Mouse (Mus musculus) T-helper 2 cell (primary cell): Measurements from ENCODE around the gene Cntrob.

Source experiments
- in situ Hi-C: fragments of 300-600 bp; cut with MboI, MseI; formaldehyde crosslinking; loops from one replicate; pipeline ENCODE4 v1.15.1; 2025; ENCODE audit warnings: high pct_unique_total_duplicates

Cntrob gene

DNA sequence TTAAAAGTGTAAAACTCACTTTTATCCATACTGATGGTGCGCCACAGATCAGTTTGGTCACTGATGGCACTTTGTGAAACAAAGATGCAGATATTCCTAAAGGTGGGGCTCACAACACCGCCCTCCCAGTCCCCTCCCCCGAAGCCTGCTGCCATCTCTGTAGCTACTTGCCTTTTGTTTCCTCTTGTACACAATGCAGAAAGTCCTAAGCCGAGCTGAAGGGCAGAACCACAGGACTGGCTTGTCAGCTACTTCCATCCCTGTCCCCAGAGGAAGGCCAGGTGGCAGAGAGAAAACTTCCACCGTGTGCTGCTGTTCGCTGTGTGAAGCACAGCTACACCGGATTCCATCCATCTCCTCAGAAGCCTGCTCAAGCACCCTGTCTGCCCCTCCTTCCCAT, 25.3 kb downstream of the Cntrob start:
- in situ Hi-C loops: no loop called here

DNA sequence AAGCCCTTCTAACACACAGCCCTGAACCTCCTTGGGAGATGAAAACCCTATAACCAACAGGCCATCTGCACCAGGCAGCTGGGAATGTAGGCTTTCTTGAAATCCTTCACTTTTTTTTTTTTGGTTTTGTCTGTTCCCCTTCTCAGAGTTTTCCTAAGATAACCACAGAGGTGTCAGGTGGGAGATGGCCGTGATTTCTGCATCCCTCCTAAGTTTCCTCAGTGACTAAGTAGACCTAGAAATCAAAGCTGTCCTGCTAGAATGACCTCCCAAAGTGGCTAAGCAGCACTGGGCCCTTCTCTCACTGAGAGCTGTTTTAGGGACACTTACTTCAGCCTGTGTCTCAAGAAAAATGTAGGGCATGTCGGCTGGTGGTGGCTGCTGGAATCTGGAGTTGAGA, 25.8 kb downstream of the Cntrob start:
- in situ Hi-C loops: no loop called here

DNA sequence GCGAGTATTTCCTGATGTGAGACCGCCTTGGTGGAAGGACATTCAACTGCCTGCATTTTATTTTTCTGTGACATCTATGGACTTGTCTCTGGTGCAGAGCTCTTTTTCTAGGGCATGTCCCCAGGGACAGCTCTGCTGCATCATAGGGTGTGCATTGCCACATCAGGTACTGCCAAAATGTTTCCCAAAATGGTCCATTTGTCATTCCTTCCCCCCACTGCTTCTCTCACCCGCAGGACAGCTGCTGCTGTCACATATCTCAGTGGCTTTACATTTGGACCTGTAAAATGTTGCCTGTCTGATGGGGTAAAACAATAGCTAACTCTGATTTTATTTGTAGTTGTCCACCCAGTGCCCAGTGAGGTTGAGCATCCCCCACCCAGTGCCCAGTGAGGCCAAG, 28.3 kb downstream of the Cntrob start:
- in situ Hi-C loops: no loop called here

DNA sequence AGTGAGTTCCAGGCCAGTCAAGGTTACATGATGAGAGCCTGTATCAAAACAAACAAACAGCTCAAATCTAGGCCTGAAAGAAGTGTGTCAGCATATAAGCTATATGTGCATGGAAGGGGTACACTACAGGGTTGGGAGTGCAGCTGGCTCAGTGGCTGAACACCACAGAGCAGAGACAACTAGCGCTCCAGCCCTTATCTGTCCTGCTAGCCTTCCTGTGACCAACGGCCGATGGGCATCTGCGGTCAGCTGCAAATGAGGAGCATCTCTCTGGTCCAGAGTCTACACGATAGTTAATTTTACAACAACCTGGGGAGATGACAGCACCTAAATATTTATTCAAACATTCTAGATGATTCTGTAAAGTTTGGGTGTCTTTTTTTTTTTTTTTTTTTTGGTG, 32.5 kb downstream of the Cntrob start:
- in situ Hi-C loops: no loop called here

DNA sequence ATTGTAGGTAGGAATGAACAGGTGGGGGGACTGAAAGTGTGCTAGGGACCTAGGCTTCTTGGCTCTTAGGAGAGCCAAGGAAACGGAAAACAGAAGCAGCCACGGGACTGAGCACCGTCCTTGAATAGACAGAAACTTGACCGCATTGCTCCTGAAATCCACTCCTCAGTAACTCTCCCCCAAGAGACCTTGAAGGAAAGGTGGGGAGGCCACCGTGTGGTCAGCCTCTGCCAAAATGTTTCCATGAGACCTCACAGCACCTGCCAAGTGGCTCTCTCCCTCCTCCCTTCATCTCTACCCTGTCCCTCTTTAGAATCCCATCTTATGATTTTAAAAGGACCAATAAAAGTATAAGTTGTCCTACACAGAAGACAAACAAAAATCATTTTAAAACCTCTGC, 46.3 kb downstream of the Cntrob start:
- in situ Hi-C loops: no loop called here

DNA sequence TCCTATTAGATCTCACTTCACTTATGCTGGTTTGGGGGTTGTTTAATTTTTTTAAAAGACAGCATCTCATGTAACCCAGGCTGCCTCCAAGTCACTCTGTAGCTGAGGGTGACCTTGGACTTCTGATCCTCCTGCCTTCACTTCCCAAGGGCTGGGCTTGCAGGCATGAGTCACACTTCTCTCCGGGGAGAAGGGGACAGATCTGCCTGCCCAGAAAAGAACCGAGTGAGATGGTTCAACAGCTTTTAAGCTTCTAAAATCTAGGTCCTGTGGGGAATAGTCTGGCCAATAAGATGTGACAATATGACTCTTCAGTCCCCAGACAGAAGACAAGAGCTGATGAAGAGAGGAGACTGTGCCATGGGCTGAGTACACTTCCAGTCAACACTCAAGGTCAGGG, 47.5 kb downstream of the Cntrob start:
- in situ Hi-C loops: no loop called here

DNA sequence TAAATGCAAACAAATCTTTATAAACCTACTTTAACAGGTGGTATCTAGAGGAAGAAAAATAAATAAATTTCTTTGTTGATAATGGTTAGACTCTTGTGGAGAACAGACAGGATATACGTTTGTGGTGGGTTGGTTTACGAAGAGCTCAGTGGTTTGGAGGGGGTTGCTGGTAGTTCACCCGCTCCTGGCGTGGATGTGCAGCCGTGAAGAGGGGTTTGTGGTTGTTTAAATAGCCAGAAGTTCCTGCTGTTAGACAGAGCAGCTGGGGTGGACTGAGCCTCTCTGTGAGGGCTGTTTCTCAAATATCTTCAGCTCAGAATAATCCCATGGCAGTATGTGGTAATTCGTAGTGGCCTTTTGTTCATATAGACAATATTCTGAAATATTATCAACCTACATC, 47.9 kb downstream of the Cntrob start:
- in situ Hi-C loops: no loop called here

DNA sequence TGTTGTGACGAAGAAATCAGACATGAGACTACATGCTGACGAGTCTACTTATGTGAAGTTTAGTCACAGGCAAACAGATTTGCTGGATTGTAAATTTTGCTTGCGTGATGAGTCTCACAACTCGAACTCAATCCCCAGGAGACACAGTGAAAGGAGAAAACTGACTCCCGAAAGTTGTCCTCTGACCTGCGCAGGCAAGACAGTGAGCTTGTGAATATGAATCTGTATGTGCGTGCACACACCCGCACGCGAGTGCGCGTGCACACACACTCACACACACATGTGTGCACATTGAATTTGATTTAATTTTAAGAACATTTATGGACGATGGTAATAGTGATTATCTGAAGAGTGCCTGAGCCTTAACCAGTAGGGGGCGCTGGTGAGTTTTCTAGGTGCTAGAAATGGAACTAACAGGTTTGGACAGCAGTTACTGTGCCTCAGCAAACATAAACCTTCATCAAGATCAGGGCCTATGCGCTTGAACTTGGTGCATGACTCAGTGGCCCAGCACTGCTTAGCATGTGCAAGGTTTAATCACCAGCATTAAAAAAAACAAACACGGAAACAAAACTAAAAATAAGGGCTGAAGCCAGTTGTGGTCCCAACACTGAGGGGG, 51.3 kb downstream of the Cntrob start:
- in situ Hi-C loops: loop anchor here (25.0 kb wide), 1 partner anchor 240 kb away; no protein-coding TSS in a partner anchor

DNA sequence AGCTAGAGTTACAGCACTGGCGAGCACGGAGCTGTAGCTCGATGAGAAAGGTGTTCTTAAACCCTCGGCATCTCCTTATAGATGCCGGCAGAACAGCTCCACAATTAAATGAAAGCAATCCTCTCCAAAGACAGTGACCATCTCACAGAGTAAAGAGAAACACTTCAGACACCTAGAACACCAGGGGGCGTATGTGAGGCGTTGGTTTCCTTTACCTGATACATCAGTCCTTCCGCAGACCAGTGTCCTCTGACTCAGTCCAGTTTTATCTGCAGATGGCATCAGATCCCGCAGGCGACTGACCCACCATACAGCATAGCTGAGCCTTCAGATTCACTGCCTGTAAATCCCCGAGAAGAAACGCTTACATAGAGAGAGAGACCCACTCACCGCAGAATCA, 54.0 kb downstream of the Cntrob start:
- in situ Hi-C loops: loop anchor here (25.0 kb wide), 1 partner anchor 243 kb away; no protein-coding TSS in a partner anchor

DNA sequence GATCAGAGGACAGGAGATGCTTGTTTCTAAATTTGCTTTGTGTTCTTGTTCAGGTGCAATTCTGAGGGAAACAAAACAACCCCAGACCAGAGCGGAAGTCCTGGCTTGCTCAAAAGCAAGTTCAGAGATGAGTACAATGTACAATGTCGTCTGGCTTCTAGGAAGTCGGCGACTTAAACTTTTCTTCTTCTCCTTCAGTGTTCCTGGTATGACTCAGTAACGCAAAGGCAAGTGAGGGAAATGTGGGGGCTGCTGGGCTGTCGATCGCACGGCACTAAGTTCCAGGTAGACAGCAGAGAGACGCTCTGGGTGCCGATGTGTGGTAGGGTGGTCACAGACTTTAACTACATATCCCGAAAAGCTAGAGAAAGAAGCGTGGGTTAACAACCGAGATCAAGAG, 55.5 kb downstream of the Cntrob start:
- in situ Hi-C loops: loop anchor here (25.0 kb wide), 1 partner anchor 244 kb away; no protein-coding TSS in a partner anchor

DNA sequence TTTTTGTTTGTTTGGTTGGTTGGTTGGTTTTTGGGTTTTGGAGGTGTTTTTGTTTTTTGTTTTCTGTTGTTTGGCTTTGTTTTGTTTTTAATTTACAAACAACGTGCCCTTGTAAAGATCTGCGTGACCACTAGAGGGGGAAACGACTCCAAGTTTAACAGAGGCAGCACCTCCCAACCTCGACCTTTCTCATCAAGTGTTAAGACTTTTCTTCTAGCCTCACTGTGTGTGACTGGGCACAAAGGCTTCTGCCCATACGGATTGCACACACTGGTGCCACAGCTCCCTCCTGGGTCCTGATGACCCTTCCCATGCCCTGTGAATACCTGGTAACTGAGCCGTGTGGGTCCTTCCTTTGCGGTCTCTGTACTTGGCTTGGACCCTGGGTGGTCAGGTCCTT, 56.2 kb downstream of the Cntrob start:
- in situ Hi-C loops: loop anchor here (25.0 kb wide), 1 partner anchor 245 kb away; no protein-coding TSS in a partner anchor

DNA sequence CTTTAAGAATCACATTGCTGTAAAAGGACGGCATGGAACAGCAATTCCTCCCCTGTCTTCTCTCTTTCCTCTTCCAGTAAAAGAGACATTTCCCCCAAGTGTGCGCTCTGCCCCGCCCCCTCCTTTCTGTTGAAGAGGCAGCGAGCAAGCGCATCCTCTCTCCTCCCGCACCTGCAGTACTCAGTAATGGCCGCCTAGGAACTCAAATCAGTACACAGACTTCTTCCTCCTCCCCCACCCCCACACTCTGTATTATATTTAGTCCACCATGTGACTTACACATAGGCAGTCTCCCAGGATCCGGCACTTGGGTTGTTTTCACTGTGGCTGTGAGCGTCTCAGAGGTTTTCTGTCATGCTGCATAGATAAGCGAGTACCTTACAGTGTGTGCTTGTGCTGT, 57.3 kb downstream of the Cntrob start:
- in situ Hi-C loops: loop anchor here (25.0 kb wide), 1 partner anchor 246 kb away; no protein-coding TSS in a partner anchor

DNA sequence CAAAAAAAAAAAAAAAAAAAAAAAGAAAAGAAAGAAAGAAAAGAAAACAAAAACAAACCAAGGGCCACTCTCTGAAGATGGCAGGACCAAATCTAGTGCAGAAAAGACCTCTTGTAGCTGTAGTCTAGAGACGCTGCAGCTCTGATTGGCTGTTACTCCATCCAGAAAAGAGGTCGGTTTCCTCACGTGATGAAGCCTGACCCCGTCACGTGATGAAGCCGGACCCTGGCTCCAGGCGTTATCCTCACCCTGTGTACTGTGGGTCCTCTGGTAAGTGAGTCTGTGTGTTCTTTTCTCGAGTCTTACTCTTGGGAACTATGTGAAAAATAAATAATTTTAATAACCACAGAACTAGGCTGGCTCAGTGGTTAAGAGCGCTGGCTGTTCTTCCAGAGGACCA, 58.2 kb downstream of the Cntrob start:
- in situ Hi-C loops: loop anchor here (25.0 kb wide), 1 partner anchor 247 kb away; no protein-coding TSS in a partner anchor

DNA sequence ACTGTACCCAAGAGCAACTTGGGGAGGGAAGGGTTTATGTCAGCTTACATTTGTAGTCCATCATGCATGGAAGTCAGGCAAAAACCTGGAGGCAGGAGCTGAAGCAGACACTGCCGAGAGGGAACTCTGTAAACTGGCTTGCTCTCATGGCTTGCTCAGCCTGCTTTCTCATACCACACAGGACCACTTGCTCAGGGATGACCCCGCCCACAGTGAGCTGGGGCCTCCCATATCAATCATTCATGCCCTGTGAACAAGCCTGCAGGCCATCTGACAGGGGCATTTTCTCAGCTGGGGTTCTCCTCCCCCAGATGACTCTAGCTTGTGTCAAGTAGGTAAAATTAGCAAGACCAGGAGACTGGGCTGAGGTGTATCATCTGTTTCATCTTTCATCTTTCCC, 59.3 kb downstream of the Cntrob start:
- in situ Hi-C loops: loop anchor here (25.0 kb wide), 1 partner anchor 248 kb away; no protein-coding TSS in a partner anchor

DNA sequence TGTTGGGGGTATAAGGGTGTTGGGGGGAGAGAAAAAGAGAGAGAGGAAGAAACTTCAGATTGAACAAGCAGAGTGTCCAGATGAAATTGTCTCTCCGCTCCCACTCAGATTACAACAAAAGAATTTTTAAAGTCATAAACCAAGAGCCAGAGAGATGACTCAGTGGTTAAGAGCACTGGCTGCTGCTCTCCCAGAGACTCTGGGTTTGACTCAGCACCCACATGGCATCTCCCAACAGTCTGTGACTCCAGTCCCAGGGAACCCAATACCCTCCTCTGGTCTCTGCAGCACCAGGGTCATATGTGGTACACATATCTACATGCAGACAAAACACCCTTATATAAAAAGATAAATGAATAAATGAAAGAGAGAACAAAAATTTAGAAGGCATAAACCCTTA, 63.5 kb downstream of the Cntrob start:
- in situ Hi-C loops: loop anchor here (25.0 kb wide), 1 partner anchor 252 kb away; no protein-coding TSS in a partner anchor

DNA sequence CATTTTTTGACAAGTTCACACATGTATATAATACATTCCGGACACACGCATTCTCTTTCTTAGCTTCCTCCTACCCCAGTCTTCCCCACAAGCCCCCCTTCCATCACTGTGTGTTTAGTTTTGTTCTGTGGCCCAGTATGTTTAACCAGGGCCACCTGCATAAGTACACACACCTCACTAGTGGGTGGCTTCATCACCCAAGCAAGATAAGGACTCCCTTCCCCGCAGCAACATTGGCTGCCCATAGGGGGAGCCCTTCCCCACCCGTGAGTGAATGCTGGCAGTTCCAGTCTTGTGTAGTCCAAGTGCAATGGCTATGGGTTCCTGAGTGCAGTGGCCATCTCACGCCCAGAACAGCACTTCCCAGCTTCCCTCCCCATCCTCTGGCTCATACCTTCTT, 65.3 kb downstream of the Cntrob start:
- in situ Hi-C loops: loop anchor here (5.0 to 25.0 kb wide), 2 partner anchors 129 to 254 kb away; no protein-coding TSS in a partner anchor

DNA sequence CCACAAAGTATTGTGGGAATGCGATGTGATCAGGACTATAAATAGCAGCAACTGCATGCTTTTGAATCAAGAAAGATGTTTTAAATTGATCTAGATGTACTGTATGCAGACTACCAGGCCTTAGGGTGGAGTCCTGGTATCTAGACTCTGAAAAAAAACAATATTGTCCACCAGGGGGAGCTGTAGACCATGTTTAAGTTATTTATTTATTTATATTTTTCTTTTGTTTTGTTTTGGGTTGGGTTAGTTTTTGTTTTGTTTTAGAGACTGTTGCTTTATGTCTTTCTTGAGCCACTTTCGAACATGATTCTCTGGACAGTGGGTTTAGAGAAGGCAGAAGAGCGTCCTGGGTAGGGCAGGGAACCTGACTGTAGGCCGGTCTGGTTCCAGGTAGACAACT, 65.8 kb downstream of the Cntrob start:
- in situ Hi-C loops: loop anchor here (5.0 to 25.0 kb wide), 2 partner anchors 129 to 254 kb away; no protein-coding TSS in a partner anchor

DNA sequence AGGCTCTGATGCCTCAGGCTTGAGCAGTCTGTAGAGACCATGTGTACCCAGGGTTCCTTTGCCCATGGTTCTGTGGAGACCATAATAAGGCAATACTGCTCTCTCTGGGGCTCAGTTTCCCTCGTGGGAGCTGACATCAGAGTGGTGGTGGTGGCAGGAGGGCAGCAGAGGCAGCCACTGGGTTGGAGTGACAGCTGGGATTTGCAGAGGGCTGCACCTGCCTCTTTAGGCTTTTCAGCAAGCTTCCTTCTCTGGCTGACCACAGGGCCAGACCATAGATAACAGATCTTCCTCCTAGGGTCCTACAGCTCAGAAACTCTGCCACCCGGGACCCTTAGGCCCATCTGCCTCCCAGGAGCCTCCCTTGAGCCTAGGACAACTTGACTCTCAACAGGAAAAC, 66.5 kb downstream of the Cntrob start:
- in situ Hi-C loops: loop anchor here (5.0 to 25.0 kb wide), 2 partner anchors 130 to 255 kb away; no protein-coding TSS in a partner anchor

DNA sequence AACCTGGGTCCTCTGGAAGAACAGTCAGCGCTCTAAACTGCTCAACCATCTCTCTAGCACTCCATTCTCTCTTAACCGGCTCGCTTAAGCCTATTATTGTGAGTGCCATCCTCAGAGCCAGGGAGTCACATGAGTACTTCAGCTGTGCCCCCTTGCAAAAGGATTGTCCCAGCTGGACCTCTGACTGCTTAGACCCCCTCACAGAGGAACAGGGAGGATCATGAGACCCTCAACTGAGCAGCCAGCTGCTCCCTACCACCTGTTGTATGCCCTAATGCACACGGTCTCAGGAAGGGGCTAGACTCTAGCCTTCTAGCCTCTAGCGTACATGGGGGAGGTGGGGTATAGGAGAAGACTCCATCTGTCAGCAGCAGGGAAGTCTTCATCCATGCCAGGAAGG, 68.8 kb downstream of the Cntrob start:
- in situ Hi-C loops: loop anchor here (5.0 to 25.0 kb wide), 2 partner anchors 132 to 257 kb away; no protein-coding TSS in a partner anchor

DNA sequence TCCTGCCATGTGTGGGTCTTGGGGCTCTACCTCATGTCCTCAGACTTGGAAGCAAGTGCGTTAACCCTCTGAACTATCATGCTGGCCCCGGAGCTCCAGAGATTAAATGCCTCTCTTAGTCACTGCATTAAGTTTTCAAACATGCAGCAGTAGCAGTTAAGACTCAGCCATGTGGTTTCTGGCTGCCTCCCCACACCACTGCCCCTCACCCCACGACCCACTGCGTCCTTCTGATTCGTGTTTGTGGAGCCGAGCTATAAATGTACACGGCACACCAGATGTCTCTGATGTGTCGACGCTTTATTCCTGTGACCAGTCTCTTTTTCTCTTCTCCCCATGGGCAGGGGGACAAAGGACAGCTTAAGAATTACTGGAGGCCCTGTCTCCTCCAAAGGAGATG, 70.4 kb downstream of the Cntrob start:
- in situ Hi-C loops: loop anchor here (25.0 kb wide), 1 partner anchor 259 kb away; no protein-coding TSS in a partner anchor

DNA sequence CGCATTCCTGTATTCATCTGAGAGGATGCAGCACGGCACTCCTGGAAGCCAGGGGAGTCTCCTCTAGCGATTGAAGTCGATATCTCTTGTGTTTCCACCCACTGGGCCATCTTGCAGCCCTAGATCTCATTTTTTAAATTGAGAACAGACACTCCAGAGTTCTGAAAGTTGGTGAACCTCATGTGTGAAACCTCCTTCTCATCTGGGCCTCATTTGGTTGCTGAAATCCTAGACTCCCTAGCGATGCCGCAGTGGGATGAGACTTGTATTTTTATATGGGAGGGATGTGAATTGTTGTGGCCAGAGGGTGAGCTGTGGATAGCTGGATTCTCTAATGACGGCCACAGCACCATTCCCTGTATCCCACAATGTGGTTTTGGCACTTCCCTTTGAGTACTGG, 71.6 kb downstream of the Cntrob start:
- in situ Hi-C loops: loop anchor here (25.0 kb wide), 1 partner anchor 260 kb away; no protein-coding TSS in a partner anchor

DNA sequence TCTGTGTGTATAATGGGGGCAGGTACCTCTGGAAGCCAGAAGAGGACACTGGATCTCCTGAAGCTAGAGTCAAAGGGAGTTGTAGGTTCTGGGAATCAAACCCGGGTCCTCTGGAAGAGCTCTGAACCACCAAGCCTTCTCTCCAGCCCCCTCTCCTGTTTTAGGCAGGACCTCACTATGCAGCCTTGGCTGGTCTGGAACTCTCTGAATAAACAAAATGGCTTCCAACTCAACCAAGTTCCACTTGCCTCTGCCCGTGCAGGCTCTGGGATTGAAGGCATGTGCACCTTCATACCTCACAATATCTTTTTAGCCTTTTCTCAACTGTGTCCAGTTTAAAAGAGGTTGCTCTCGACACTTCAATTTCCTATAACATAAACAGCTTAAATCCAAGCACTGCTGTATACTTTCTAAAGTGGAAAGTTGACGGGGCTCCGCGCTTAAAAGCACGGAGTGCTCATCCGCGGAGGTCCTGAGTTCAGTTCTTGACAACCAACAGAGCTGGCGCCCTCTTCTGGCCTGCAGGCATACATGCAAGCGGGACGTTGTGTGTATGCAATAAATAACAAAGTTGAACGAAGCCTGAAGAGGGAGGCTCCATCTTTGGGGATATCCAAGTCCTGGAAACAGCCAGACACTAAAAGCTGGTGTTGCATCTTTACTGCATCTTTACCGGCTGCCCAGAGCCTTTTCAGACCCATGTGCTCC, 72.3 kb downstream of the Cntrob start:
- in situ Hi-C loops: loop anchor here (25.0 kb wide), 1 partner anchor 261 kb away; no protein-coding TSS in a partner anchor
